Mouse (Mus musculus) cerebellum, adult 11-12 months (tissue): ENCODE measurements around the gene Slc25a44.

Experiments used
- DNase-seq: peaks from one replicate; pipeline ENCODE4 v3.0.0; 2022

Gene Slc25a44

GRCm38 (mm10) chr3:88364337-88364736 is 60.6 kb downstream of the Slc25a44 start, which contains the start of gene Paqr6:
Gene Paqr6, plus strand, starts transcription at chr3:88364584.
- DNase-seq, result no peak

GRCm38 (mm10) chr3:88363700-88364099 is 61.2 kb downstream of the Slc25a44 start:
- peak; percentile 54 for DNase-seq

- peak; percentile 40 for DNase-seq
These were observed 63.2 kb downstream of the Slc25a44 start for GRCm38 (mm10) chr3:88361612-88362313.

GRCm38 (mm10) chr3:88361096-88361495 is 63.8 kb downstream of the Slc25a44 start:
- no peak for DNase-seq
